Mouse (Mus musculus) embryonic facial prominence, embryonic 10.5 days (tissue): Measurements from ENCODE around the gene Ciart. TPM values are rescaled to one million over a fixed set of nuclear protein-coding genes. Genes with fewer than 3 reads are reported as not detected.
"Not testable (repeated sequence)": the region's sequence is repeated elsewhere in the genome, so short reads cannot be mapped to it uniquely, and the experiment has no call there.

ENCODE experiments used
- DNase-seq: peaks from one replicate; pipeline ENCODE4 v3.0.0-alpha.2; 2017; ENCODE audit warnings: low spot score
- H3K27ac ChIP-seq: fragments of 300-500 bp; sonication (generic); replicated peaks from 2 replicates; pipeline ENCODE4 v1.5.1; 2016; ENCODE audit warnings: mild to moderate bottlenecking
- H3K27me3 ChIP-seq: fragments of 300-500 bp; sonication (generic); replicated peaks from 2 replicates; pipeline ENCODE4 v1.6.1; 2016; ENCODE audit warnings: low read depth, mild to moderate bottlenecking; ENCODE audit not compliant: poor library complexity, severe bottlenecking
- H3K36me3 ChIP-seq: fragments of 300-500 bp; sonication (generic); replicated peaks from 2 replicates; pipeline ENCODE4 v1.6.1; 2016; ENCODE audit warnings: mild to moderate bottlenecking, moderate library complexity
- H3K4me1 ChIP-seq: fragments of 300-500 bp; sonication (generic); 2 replicates; pipeline ENCODE4 v1.6.1; 2016
- H3K4me3 ChIP-seq: fragments of 300-500 bp; sonication (generic); 2 replicates; pipeline ENCODE4 v1.5.1; 2016; ENCODE audit warnings: mild to moderate bottlenecking, moderate library complexity
- H3K9me3 ChIP-seq: fragments of 300-500 bp; sonication (generic); 2 replicates; pipeline ENCODE4 v1.6.1; 2016; ENCODE audit warnings: mild to moderate bottlenecking
- WGBS: fragments of 180-500 bp; shearing (Covaris S2); methylation state at CpG from one replicate; pipeline ENCODE4 v1.1.7; 2016; 5-methylcytosine and 5-hydroxymethylcytosine counted together
- polyA plus RNA-seq: library from polyadenylated mRNA; unstranded; fragments of >200 nt; fragmentation: Nextera tagmentation; extraction: Ambion mirVana; gene quantifications from 2 replicates; pipeline ENCODE4 v1.2.1, GENCODE M21; 2016

The Ciart gene
- polyA plus RNA-seq, 1 experiment from 2014 or later, result 13.4 TPM

- Histone ChIP-seq H3K27ac (peak within 1 kb of the TSS; percentile 89), H3K9me3 (no peaks in the 10 kb centered on the region), H3K27me3 (no peaks in the 10 kb centered on the region), H3K4me3 (peak within 1 kb of the TSS; percentile 82), H3K4me1 (peaks cover 18% of the 10 kb centered on the region), H3K36me3 (peaks cover 44% of the 10 kb centered on the region)
- WGBS, result under 1% methylated on average over 33 of the region's 33 CpGs
- peak; percentile 91 for DNase-seq
Observed at GRCm38 (mm10) chr3:95871392-95871867, 10.6 kb downstream of the Ciart start, which contains the start of gene Mrps21. Gene Mrps21 (minus strand): TSS chr3:95871519.

- H3K36me3 ChIP-seq, result peaks cover 49% of the 10 kb centered on the region
- no peaks in the 10 kb centered on the region for H3K9me3 ChIP-seq
- H3K4me1 ChIP-seq, result peaks cover 18% of the 10 kb centered on the region
- H3K4me3 ChIP-seq, result peak overlapping the region; percentile 82
- no peaks in the 10 kb centered on the region for H3K27me3 ChIP-seq
- DNase-seq, result no peak
- WGBS, result 7% methylated on average over 15 of the region's 15 CpGs
- peak overlapping the region; percentile 89 for H3K27ac ChIP-seq
Observed at GRCm38 (mm10) chr3:95870976-95871375, 11.1 kb downstream of the Ciart start.

- H3K9me3 ChIP-seq, result no peaks in the 10 kb centered on the region
- H3K27ac ChIP-seq, result no peak overlapping the region
- H3K27me3 ChIP-seq, result no peaks in the 10 kb centered on the region
- peaks cover 16% of the 10 kb centered on the region for H3K4me1 ChIP-seq
- 93% methylated on average over 2 of the region's 2 CpGs for WGBS
- H3K4me3 ChIP-seq, result no peak overlapping the region
- H3K36me3 ChIP-seq, result peaks cover 78% of the 10 kb centered on the region
- DNase-seq, result no peak
Observed at GRCm38 (mm10) chr3:95867408-95867807, 14.6 kb downstream of the Ciart start.

GRCm38 (mm10) chr3:95866071-95866470 lies 16.0 kb downstream of the Ciart start:
- H3K27ac ChIP-seq, result no peak overlapping the region
- H3K9me3 ChIP-seq, result no peaks in the 10 kb centered on the region
- H3K4me1 ChIP-seq, result peaks cover 10% of the 10 kb centered on the region
- no peak for DNase-seq
- no peaks in the 10 kb centered on the region for H3K27me3 ChIP-seq
- 90% methylated on average over 5 of the region's 5 CpGs for WGBS
- no peak overlapping the region for H3K4me3 ChIP-seq
- peaks cover 91% of the 10 kb centered on the region for H3K36me3 ChIP-seq

- no peak for DNase-seq
- Histone ChIP-seq H3K4me1 (peaks cover 6% of the 10 kb centered on the region), H3K4me3 (no peak overlapping the region), H3K27ac (no peak overlapping the region), H3K36me3 (peaks cover 91% of the 10 kb centered on the region), H3K27me3 (no peaks in the 10 kb centered on the region), H3K9me3 (no peaks in the 10 kb centered on the region)
- 92% methylated on average over 20 of the region's 20 CpGs for WGBS
Observed at GRCm38 (mm10) chr3:95865571-95865970, 16.5 kb downstream of the Ciart start.

- H3K4me3 ChIP-seq, result no peak overlapping the region
- 94% methylated on average over 5 of the region's 5 CpGs for WGBS
- peaks cover under 1% of the 10 kb centered on the region; the same call in 1 of the 2 replicates for H3K4me1 ChIP-seq
- H3K36me3 ChIP-seq, result peaks cover 87% of the 10 kb centered on the region
- no peak for DNase-seq
- no peaks in the 10 kb centered on the region for H3K27me3 ChIP-seq
- H3K9me3 ChIP-seq, result no peaks in the 10 kb centered on the region
- H3K27ac ChIP-seq, result no peak overlapping the region
Observed at GRCm38 (mm10) chr3:95865050-95865449, 17.0 kb downstream of the Ciart start.

- Histone ChIP-seq H3K36me3 (peaks cover 72% of the 10 kb centered on the region), H3K4me1 (no peaks in the 10 kb centered on the region), H3K27ac (no peak overlapping the region), H3K9me3 (no peaks in the 10 kb centered on the region), H3K4me3 (no peak overlapping the region), H3K27me3 (no peaks in the 10 kb centered on the region)
- 79% methylated on average over 7 of the region's 7 CpGs for WGBS
- no peak for DNase-seq
Observed at GRCm38 (mm10) chr3:95863578-95863977, 18.5 kb downstream of the Ciart start.

GRCm38 (mm10) chr3:95861796-95862195 lies 20.3 kb downstream of the Ciart start:
- Histone ChIP-seq H3K4me3 (no peak overlapping the region), H3K36me3 (peaks cover 54% of the 10 kb centered on the region), H3K4me1 (no peaks in the 10 kb centered on the region), H3K27me3 (no peaks in the 10 kb centered on the region), H3K27ac (no peak overlapping the region), H3K9me3 (no peaks in the 10 kb centered on the region)
- 47% methylated on average over 2 of the region's 2 CpGs for WGBS
- DNase-seq, result peak; percentile 52

GRCm38 (mm10) chr3:95861216-95861615 lies 20.8 kb downstream of the Ciart start:
- no peak for DNase-seq
- Histone ChIP-seq H3K4me1 (no peaks in the 10 kb centered on the region), H3K36me3 (peaks cover 49% of the 10 kb centered on the region), H3K9me3 (no peaks in the 10 kb centered on the region), H3K4me3 (no peak overlapping the region), H3K27ac (no peak overlapping the region), H3K27me3 (no peaks in the 10 kb centered on the region)
- 75% methylated on average over 10 of the region's 10 CpGs for WGBS

GRCm38 (mm10) chr3:95860323-95860722 lies 21.7 kb downstream of the Ciart start:
- Histone ChIP-seq H3K36me3 (peaks cover 40% of the 10 kb centered on the region), H3K9me3 (no peaks in the 10 kb centered on the region), H3K27me3 (no peaks in the 10 kb centered on the region), H3K27ac (no peak overlapping the region), H3K4me3 (no peak overlapping the region), H3K4me1 (no peaks in the 10 kb centered on the region)
- WGBS, result 83% methylated on average over 3 of the region's 3 CpGs
- DNase-seq, result no peak

GRCm38 (mm10) chr3:95858278-95858677 lies 23.8 kb downstream of the Ciart start:
- WGBS, result 84% methylated on average over 3 of the region's 3 CpGs
- not testable (repeated sequence) for H3K4me3 ChIP-seq, H3K4me1 ChIP-seq, H3K9me3 ChIP-seq, H3K27ac ChIP-seq, H3K27me3 ChIP-seq, DNase-seq
- H3K36me3 ChIP-seq, result peaks cover 25% of the 10 kb centered on the region

- DNase-seq, result not testable (repeated sequence)
Observed at GRCm38 (mm10) chr3:95857050-95857449, 25.0 kb downstream of the Ciart start.

GRCm38 (mm10) chr3:95856115-95856514 lies 25.9 kb downstream of the Ciart start:
- H3K4me3 ChIP-seq, result peak overlapping the region; percentile 78
- 26% methylated on average over 7 of the region's 7 CpGs for WGBS
- H3K27ac ChIP-seq, result peak overlapping the region; percentile 91
- DNase-seq, result no peak
- peaks cover 8% of the 10 kb centered on the region for H3K4me1 ChIP-seq
- no peaks in the 10 kb centered on the region for H3K27me3 ChIP-seq
- H3K9me3 ChIP-seq, result no peaks in the 10 kb centered on the region
- H3K36me3 ChIP-seq, result peaks cover 27% of the 10 kb centered on the region

More at GRCm38 (mm10) chr3:95857050-95857449, 25.0 kb downstream of the Ciart start:
- peaks cover 27% of the 10 kb centered on the region for H3K36me3 ChIP-seq
- H3K27me3 ChIP-seq, H3K4me3 ChIP-seq, H3K4me1 ChIP-seq, H3K27ac ChIP-seq, H3K9me3 ChIP-seq: not testable (repeated sequence)
- WGBS, result 83% methylated on average over 1 of the region's 1 CpGs
